Mouse (Mus musculus) lung, adult 2 months (tissue): ENCODE data around the gene Chrna7. TPM values are rescaled to one million over a fixed set of nuclear protein-coding genes. Genes with fewer than 3 reads are reported as not detected.

Experiments
- DNase-seq: peaks from one replicate; pipeline ENCODE4 v3.0.0; 2022
- H3K4me1 ChIP-seq: fragments of 200-500 bp; 2 replicates; pipeline ENCODE4 v1.6.1; 2011; ENCODE audit warnings: low read length; ENCODE audit not compliant: control insufficient read depth, insufficient read depth
- H3K4me3 ChIP-seq: fragments of 200-500 bp; replicated peaks from 2 replicates; pipeline ENCODE3; 2011; ENCODE audit warnings: low read depth, mild to moderate bottlenecking, control low read depth, low read length; ENCODE audit errors: extremely low read depth
- CTCF ChIP-seq: fragments of 200-500 bp; IDR thresholded peaks from 2 replicates; pipeline ENCODE4 v1.5.1; 2011; ENCODE audit warnings: mild to moderate bottlenecking, low read length, control low read depth; ENCODE audit not compliant: insufficient read depth
- POLR2A ChIP-seq: fragments of 200-500 bp; IDR thresholded peaks from 2 replicates; pipeline ENCODE4 v1.6.1; 2011; ENCODE audit warnings: low read depth, mild to moderate bottlenecking, control low read depth, low read length, borderline replicate concordance; ENCODE audit errors: extremely low read depth
- WGBS: fragments of 180-500 bp; shearing (Covaris S2); methylation state at CpG from one replicate; pipeline ENCODE4 v1.1.7; 2018; 5-methylcytosine and 5-hydroxymethylcytosine counted together
- polyA plus RNA-seq: library from polyadenylated mRNA; depleted of rRNA; stranded (reverse); fragments of >200 nt; gene quantifications from 2 replicates; pipeline ENCODE4 v1.2.3, GENCODE M21; 2012; rRNA removed

Gene Chrna7
- polyA plus RNA-seq, 1 experiment, result 1.4 TPM

- no peak for TF ChIP-seq POLR2A
- TF ChIP-seq CTCF, result no peak
- Histone ChIP-seq H3K4me3 (no peak overlapping the region), H3K4me1 (no peaks in the 10 kb centered on the region)
- WGBS, result 0% methylated on average over 1 of the region's 1 CpGs
- no peak for DNase-seq
Observed at GRCm38 (mm10) chr7:63084351-63085003, 127.9 kb downstream of the Chrna7 start.

GRCm38 (mm10) chr7:63060996-63061395, 151.4 kb downstream of the Chrna7 start:
- no peak for TF ChIP-seq CTCF
- 65% methylated on average over 2 of the region's 2 CpGs for WGBS
- DNase-seq, result peak; percentile 7

More at GRCm38 (mm10) chr7:63060996-63061395, 151.4 kb downstream of the Chrna7 start:
- Histone ChIP-seq H3K4me3 (no peak overlapping the region), H3K4me1 (no peaks in the 10 kb centered on the region)

Other genes starting within 250 kb of the Chrna7 start
- 0.07 and 0.12 TPM in 2 replicates for gene Otud7a, start 232.2 kb upstream of the Chrna7 start, polyA plus RNA-seq